Mouse (Mus musculus) frontal cortex, postnatal 14 days (tissue): ENCODE results near the gene Oas1g.
"Not testable (repeated sequence)": the region's sequence is repeated elsewhere in the genome, so short reads cannot be mapped to it uniquely, and the experiment has no call there.

Experiments
- DNase-seq, 2 experiments: peaks; one replicate each; pipeline ENCODE4 v3.0.0; 2022; ENCODE audit warnings: low spot score in 2 of 2

The Oas1g gene

DNA sequence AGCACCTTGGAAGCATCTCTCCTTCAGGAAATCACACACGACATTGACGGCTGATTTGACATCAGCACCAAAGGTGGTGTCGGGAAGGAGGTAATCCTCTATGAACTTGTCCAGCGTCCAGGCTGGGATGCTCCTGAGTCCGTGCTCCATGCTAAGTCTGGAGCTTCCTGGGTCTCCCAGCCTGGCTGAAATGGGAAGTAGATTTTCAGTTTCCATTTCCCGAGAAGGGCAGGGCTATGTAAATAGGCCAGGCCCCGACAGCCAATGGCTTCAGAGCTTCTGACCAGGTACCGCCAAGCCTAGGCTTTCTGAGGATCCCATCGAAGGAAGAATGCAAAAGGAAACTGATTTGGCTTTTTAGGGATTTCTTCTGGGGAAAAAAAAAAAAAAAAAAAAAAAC, at the start of gene Oas1g:
Oas1g (minus strand) TSS at position 201 of the 400 bp plus-strand sequence.
- not testable (repeated sequence) for DNase-seq

DNA sequence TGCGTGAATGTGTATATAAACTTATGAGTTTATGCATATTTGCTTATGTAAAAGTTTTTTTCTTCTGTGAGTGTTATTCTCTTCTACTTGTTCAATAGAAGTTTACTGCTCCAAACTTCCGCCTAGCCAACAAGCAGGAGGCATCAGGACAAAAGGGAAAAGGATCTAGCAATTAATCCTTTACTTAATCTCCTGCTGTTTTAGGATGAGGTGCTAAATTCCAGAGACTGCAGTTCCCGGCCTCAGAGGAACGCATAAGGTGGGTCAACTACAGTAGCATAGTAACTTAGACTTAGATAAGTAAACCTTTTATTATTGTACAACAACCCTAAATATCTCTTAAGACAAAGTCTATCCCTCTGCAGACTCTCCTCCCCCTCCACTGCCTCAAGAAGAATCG, 46.6 kb upstream of the Oas1g start:
- no peak for DNase-seq

- DNase-seq: no peak
Observed at GRCm38 (mm10) chr5:120927036-120927435, 39.6 kb upstream of the Oas1g start.

DNA sequence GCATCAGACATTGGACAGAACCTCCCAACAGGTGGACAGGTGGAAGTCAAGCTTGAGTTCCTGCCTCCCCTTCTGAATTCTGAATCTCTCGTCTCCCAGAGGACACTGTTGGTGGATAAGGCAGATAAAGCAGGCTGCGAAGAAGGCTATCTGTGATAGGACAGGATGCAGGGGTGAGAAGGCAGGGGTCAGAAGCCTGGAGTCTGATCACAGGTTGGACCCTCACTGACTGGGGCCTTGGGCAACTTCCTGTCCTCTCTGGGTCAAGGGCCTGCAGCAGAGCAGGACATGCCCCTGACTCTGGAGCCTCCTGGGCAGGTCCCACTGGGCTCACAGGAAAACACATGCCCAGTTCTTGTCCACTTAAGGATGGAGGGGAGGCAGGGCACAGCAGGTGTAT, 38.9 kb upstream of the Oas1g start:
- DNase-seq: not testable (repeated sequence)

DNA sequence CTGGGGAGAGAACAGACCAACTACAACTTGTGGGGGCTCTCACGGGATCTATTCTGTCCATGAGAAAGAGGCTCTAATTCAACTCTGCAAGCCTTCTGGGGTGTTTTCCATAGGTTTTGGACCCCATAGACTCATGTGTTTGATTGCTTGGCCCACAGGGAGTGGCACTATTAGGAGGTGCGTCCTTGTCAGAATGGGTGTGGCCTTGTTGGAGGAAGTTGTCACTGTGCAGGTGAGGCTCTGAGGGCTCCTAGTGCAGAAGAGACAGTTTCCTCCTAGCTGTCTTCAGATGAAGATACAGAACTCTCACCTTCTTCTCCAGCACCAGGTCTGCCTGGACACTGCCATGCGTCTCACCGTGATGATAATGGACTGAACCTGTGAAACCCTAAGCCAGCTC, 37.1 kb upstream of the Oas1g start:
- not testable (repeated sequence) for DNase-seq

GRCm38 (mm10) chr5:120923969-120924368, 36.6 kb upstream of the Oas1g start:
- DNase-seq: no peak

- no peak for DNase-seq
Observed at GRCm38 (mm10) chr5:120920296-120920695, 32.9 kb upstream of the Oas1g start.

DNA sequence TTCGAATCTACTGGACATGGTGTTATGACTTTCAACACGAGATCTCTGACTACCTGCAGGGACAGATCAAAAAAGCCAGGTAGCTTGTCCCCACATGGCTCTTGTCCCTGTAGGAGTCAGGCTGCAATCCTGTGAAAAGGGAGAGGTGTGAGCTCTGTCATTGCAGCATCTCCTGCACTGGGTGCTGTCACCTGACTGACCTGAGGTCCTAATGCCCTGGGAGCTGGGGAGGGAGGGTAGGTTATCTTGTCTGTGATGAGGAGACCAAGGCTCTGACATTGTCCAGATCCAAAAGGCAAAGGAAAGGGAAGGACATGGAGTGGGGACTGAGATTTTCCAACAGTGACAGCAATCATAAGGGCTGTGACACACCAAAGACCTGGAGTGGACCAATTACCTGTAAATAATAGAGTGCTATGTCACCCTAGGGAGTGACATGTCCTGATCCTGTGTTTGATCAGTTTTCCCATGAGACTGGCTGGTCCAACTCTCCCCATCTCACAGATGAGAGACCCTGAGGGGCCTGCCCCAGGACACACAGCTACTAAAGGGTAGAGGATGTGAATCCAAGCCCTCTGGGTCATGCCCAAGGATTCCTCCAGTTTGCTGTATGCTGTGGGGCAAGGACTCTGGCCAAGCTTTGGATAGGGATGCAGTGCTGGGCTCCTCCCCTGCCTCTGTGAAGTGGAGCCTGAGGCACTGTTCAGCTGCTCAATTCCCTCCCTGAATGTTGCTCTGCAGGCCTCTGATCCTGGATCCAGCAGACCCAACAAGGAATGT, 31.9 kb upstream of the Oas1g start:
- DNase-seq: not testable (repeated sequence)

- not testable (repeated sequence) for DNase-seq
Observed at GRCm38 (mm10) chr5:120914204-120914603, 26.8 kb upstream of the Oas1g start, which contains the start of gene Oas1d. Oas1d (plus strand) TSS chr5:120914536.

DNA sequence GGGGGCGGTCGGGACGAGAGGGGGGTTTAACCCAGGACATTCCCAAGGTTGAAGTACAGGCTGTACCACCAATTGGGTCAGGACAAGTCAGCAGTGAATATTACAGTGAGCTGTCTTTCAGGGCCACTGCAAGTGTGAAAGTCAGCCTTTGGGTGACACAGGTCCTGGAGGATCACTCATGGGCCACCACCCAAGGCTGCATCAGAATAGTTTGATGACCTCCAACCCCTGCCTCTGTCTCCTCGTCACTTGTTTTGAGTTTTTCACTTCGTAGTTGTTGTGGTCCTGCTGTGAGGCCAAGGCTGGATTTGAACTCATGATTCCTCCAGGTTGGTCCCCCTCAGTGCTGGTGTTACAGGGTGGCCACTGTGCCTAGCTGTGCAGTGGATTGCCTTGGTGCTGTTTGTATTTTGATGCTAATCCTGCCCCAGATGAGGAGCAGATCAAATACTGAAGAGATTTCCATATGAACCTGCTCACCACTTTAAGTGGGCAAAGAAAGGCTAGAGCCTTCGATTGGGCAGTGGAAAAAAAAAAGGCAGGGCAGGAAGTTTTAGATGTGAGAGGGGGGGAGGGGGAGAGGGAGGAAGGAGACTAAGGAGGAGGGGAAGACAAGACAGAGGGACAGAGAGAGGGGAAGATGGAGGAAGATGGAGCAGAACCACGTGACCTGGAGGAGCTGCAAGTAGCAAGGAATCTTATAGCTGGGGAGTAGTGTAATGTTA, 20.9 kb upstream of the Oas1g start:
- DNase-seq: no peak

- DNase-seq: not testable (repeated sequence)
Observed at GRCm38 (mm10) chr5:120906791-120907733, 19.6 kb upstream of the Oas1g start, which contains the start of gene Oas1a. Oas1a (minus strand) TSS chr5:120907521.

GRCm38 (mm10) chr5:120902056-120902455, 14.6 kb upstream of the Oas1g start:
- no peak for DNase-seq

GRCm38 (mm10) chr5:120900666-120901065, 13.3 kb upstream of the Oas1g start:
- DNase-seq: no peak

DNA sequence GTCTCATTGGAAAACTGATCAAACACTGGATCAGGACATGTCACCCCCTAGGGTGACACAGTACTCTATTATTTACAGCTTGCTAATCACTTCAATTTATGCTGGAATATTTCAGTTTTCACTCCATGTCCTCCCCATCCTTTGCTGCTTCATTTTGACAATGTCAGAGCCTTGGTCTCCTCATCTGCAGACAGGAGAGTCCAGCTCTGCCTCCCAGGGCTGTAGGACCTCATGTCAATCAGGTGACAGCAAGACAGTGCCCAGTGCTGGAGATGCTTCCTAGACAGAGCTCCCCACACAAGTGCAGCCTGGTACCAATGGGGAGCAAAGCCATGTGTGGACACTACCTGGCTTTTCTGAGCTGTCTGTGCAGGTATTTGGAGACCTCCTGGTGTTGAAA, 11.3 kb upstream of the Oas1g start:
- no peak for DNase-seq

- DNase-seq: no peak
Observed at GRCm38 (mm10) chr5:120898307-120898706, 10.9 kb upstream of the Oas1g start.

GRCm38 (mm10) chr5:120895231-120895900, 8.0 kb upstream of the Oas1g start:
- DNase-seq: no peak

DNA sequence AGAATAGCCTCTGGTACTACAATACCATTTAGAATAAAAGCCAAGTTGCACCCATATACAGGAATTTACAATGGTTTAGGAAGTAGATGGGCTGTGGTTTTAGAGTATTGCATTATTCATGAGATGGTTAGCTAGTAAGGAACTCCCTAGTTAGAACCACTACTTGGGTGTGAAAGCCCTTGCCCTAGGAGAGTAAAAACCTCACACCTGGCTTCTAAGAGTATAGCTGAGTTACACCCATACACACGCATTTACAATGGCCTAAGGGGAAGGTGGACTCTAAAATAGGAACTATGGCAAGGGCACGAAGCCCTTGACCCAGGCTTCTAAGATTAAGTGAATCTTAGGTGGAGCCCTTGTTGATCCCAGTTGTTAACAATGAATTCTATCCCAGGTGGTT, 7.3 kb upstream of the Oas1g start:
- not testable (repeated sequence) for DNase-seq

DNA sequence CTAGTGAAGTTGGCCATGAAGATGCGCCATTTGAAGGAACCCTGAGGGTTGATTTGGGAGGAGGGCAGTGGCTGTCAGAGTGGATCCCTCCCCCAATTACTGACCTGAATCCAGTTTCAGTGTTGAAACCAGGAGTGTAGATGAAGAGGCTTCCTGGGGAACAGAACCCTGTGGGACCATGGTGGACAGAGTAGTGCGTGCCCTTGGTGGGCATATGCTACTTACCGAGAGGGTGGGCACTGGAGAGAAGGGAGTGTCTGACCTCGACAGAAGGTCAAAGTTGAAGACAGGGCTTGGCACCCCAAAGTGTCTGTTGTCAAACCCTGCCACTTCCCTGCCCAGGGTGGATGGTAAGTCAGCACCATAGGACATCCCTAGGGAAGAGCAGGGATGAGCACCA, 6.5 kb upstream of the Oas1g start:
- DNase-seq: not testable (repeated sequence)

DNA sequence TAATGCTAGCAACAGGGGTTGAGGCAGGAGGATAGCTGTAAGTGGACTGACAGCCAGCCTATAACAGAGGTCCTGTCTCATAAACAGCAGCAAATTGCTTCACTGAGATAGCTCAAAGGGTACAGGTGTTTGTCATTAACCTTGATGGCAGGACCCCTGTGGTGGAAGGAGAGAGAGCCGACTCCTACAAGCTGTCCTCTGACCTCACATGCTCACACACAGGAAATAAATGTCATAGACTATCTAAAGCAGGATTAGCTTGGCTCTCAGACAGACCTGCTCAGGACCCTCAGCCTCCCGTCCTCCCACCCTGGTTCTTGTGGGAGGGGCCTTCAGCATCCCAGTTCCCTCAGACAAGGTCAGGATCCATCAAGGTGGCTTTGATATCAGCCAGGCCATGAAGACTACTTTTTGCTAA, 4.8 kb upstream of the Oas1g start:
- DNase-seq: no peak

- DNase-seq: not testable (repeated sequence)
Observed at GRCm38 (mm10) chr5:120891566-120892242, 4.3 kb upstream of the Oas1g start.

GRCm38 (mm10) chr5:120890991-120891390, 3.6 kb upstream of the Oas1g start:
- no peak for DNase-seq
